Mouse (Mus musculus) liver, embryonic 11.5 days (tissue): ENCODE results near the gene Kbtbd13. TPM values are rescaled to one million over a fixed set of nuclear protein-coding genes. Genes with fewer than 3 reads are reported as not detected.
A peak's percentile ranks its signal among the peaks of the same experiment; 100 is the strongest.

Experiments used
- ATAC-seq: fragments of 200-750 bp; cut with Nextera tagmentation; replicated peaks from 2 replicates; pipeline ENCODE4 v1.8.0; 2017; ENCODE audit warnings: moderate number of reproducible peaks, mild to moderate bottlenecking, moderate TSS enrichment, moderate library complexity; ENCODE audit not compliant: low FRiP score
- DNase-seq: peaks from one replicate; pipeline ENCODE4 v3.0.0-alpha.2; 2017; ENCODE audit warnings: low spot score
- H3K27ac ChIP-seq: fragments of 300-500 bp; sonication (generic); 2 replicates; pipeline ENCODE4 v1.5.1; 2014; ENCODE audit warnings: mild to moderate bottlenecking, low read depth, low read length, control low read depth
- H3K27me3 ChIP-seq: fragments of 300-500 bp; sonication (generic); replicated peaks from 2 replicates; pipeline ENCODE4 v1.6.1; 2014; ENCODE audit warnings: low read length, mixed read lengths; ENCODE audit not compliant: control insufficient read depth, insufficient read depth
- H3K36me3 ChIP-seq: fragments of 300-500 bp; sonication (generic); 2 replicates; pipeline ENCODE4 v1.6.1; 2014; ENCODE audit warnings: mild to moderate bottlenecking, low read length, moderate library complexity, mixed read lengths; ENCODE audit not compliant: control insufficient read depth, insufficient read depth
- H3K4me1 ChIP-seq: fragments of 300-500 bp; sonication (generic); replicated peaks from 2 replicates; pipeline ENCODE4 v1.6.1; 2014; ENCODE audit warnings: low read length, mixed read lengths; ENCODE audit not compliant: control insufficient read depth, insufficient read depth
- H3K4me2 ChIP-seq: fragments of 300-500 bp; sonication (generic); 2 replicates; pipeline ENCODE4 v1.6.1; 2014; ENCODE audit warnings: mild to moderate bottlenecking, control low read depth, moderate library complexity
- H3K4me3 ChIP-seq: fragments of 300-500 bp; sonication (generic); 2 replicates; pipeline ENCODE4 v1.5.1; 2014; ENCODE audit warnings: low read depth, low read length, control low read depth
- H3K9ac ChIP-seq: fragments of 300-500 bp; sonication (generic); 2 replicates; pipeline ENCODE4 v1.6.1; 2014; ENCODE audit warnings: low read depth, low read length, control low read depth
- H3K9me3 ChIP-seq: fragments of 300-500 bp; sonication (generic); 2 replicates; pipeline ENCODE4 v1.6.1; 2016; ENCODE audit warnings: low read length, inconsistent platforms, mixed read lengths; ENCODE audit not compliant: control insufficient read depth
- WGBS: fragments of 180-500 bp; shearing (Covaris S2); extraction: QIAGEN DNeasy Blood & Tissue Kit; methylation state at CpG from one replicate; pipeline ENCODE4 v1.1.7; 2014; 5-methylcytosine and 5-hydroxymethylcytosine counted together
- polyA plus RNA-seq: library from polyadenylated mRNA; unstranded; fragments of >200 nt; fragmentation: Nextera tagmentation; extraction: Ambion mirVana; gene quantifications from 2 replicates; pipeline ENCODE4 v1.2.1, GENCODE M21; 2014

The Kbtbd13 gene
- polyA plus RNA-seq, 1 experiment from 2014 or later: 0.43 TPM

GRCm38 (mm10) chr9:65371756-65372155, 19.7 kb downstream of the Kbtbd13 start:
- H3K27me3 ChIP-seq: no peaks in the 10 kb centered on the region
- no peaks in the 10 kb centered on the region for H3K4me1 ChIP-seq
- no peak for ATAC-seq
- H3K9ac ChIP-seq: no peak overlapping the region
- no peaks in the 10 kb centered on the region for H3K9me3 ChIP-seq
- no peak overlapping the region for H3K27ac ChIP-seq
- H3K36me3 ChIP-seq: no peaks in the 10 kb centered on the region
- no peak overlapping the region for H3K4me2 ChIP-seq
- no peak overlapping the region for H3K4me3 ChIP-seq
- no peak for DNase-seq
- 80% methylated on average over 24 of the region's 24 CpGs for WGBS

- Histone ChIP-seq H3K27ac (no peak overlapping the region), H3K4me1 (no peaks in the 10 kb centered on the region), H3K4me2 (no peak overlapping the region), H3K27me3 (no peaks in the 10 kb centered on the region), H3K9me3 (no peaks in the 10 kb centered on the region), H3K4me3 (no peak overlapping the region), H3K9ac (no peak overlapping the region), H3K36me3 (no peaks in the 10 kb centered on the region)
- 88% methylated on average over 7 of the region's 7 CpGs for WGBS
- DNase-seq (no peak), ATAC-seq (no peak)
Measured at GRCm38 (mm10) chr9:65365721-65366120, 25.7 kb downstream of the Kbtbd13 start.

- no peak overlapping the region for H3K27ac ChIP-seq
- H3K9me3 ChIP-seq: no peaks in the 10 kb centered on the region
- 71% methylated on average over 9 of the region's 9 CpGs for WGBS
- DNase-seq (no peak), ATAC-seq (no peak)
- no peak overlapping the region for H3K4me2 ChIP-seq
- peaks cover 7% of the 10 kb centered on the region for H3K36me3 ChIP-seq
- no peaks in the 10 kb centered on the region for H3K27me3 ChIP-seq
- no peak overlapping the region for H3K9ac ChIP-seq
- no peak overlapping the region for H3K4me3 ChIP-seq
- H3K4me1 ChIP-seq: 0 out of 2 replicates have a peak, but pooled peaks cover 5% of the 10 kb centered on the region
Measured at GRCm38 (mm10) chr9:65363684-65364083, 27.8 kb downstream of the Kbtbd13 start.

- Histone ChIP-seq H3K4me3 (no peak within 1 kb of the TSS), H3K36me3 (peaks cover 9% of the 10 kb centered on the region), H3K9me3 (no peaks in the 10 kb centered on the region), H3K4me2 (no peak within 1 kb of the TSS), H3K4me1 (0 out of 2 replicates have a peak, but pooled peaks cover 6% of the 10 kb centered on the region), H3K27me3 (no peaks in the 10 kb centered on the region), H3K9ac (no peak within 1 kb of the TSS), H3K27ac (no peak within 1 kb of the TSS)
- DNase-seq (no peak), ATAC-seq (no peak)
- WGBS: 88% methylated on average over 16 of the region's 16 CpGs
Measured at GRCm38 (mm10) chr9:65360641-65361448, 30.6 kb downstream of the Kbtbd13 start, which contains the start of gene Ubap1l. TSS of gene Ubap1l (plus strand) at chr9:65361041.

- 0 out of 2 replicates have a peak, but pooled peaks cover 6% of the 10 kb centered on the region for H3K4me1 ChIP-seq
- H3K4me3 ChIP-seq: no peak overlapping the region
- H3K36me3 ChIP-seq: peaks cover 11% of the 10 kb centered on the region
- no peak overlapping the region for H3K9ac ChIP-seq
- ATAC-seq: peak; percentile 76
- no peak overlapping the region for H3K4me2 ChIP-seq
- no peaks in the 10 kb centered on the region for H3K27me3 ChIP-seq
- no peaks in the 10 kb centered on the region for H3K9me3 ChIP-seq
- 98% methylated on average over 1 of the region's 1 CpGs for WGBS
- H3K27ac ChIP-seq: no peak overlapping the region
- DNase-seq: no peak
Measured at GRCm38 (mm10) chr9:65358956-65359480, 32.4 kb downstream of the Kbtbd13 start.

GRCm38 (mm10) chr9:65356971-65357370, 34.5 kb downstream of the Kbtbd13 start:
- Histone ChIP-seq H3K27ac (no peak overlapping the region), H3K4me1 (0 out of 2 replicates have a peak, but pooled peaks cover 6% of the 10 kb centered on the region), H3K36me3 (peaks cover 11% of the 10 kb centered on the region), H3K4me2 (no peak overlapping the region), H3K4me3 (no peak overlapping the region), H3K9me3 (no peaks in the 10 kb centered on the region), H3K27me3 (no peaks in the 10 kb centered on the region), H3K9ac (no peak overlapping the region)
- 87% methylated on average over 2 of the region's 2 CpGs for WGBS
- no peak for ATAC-seq
- DNase-seq: no peak

- Histone ChIP-seq H3K36me3 (peaks cover 11% of the 10 kb centered on the region), H3K27me3 (no peaks in the 10 kb centered on the region), H3K4me1 (0 out of 2 replicates have a peak, but pooled peaks cover 6% of the 10 kb centered on the region), H3K9ac (no peak overlapping the region), H3K4me3 (no peak overlapping the region), H3K4me2 (no peak overlapping the region), H3K27ac (no peak overlapping the region), H3K9me3 (no peaks in the 10 kb centered on the region)
- DNase-seq: no peak
- WGBS: 85% methylated on average over 7 of the region's 7 CpGs
- ATAC-seq: no peak
Measured at GRCm38 (mm10) chr9:65356561-65356960, 34.9 kb downstream of the Kbtbd13 start.

- no peak overlapping the region for H3K9ac ChIP-seq
- H3K36me3 ChIP-seq: peaks cover 2% of the 10 kb centered on the region; the same call in 1 of the 2 replicates
- no peaks in the 10 kb centered on the region for H3K27me3 ChIP-seq
- no peak for ATAC-seq
- H3K4me3 ChIP-seq: no peak overlapping the region
- H3K4me1 ChIP-seq: peaks cover 6% of the 10 kb centered on the region
- H3K4me2 ChIP-seq: no peak overlapping the region
- no peak overlapping the region for H3K27ac ChIP-seq
- WGBS: 83% methylated on average over 5 of the region's 5 CpGs
- no peak for DNase-seq
- no peaks in the 10 kb centered on the region for H3K9me3 ChIP-seq
Measured at GRCm38 (mm10) chr9:65353251-65353650, 38.2 kb downstream of the Kbtbd13 start.
